Mouse (Mus musculus): ENCODE data around the gene Shisa8. TPM values are rescaled to one million over a fixed set of nuclear protein-coding genes. Genes with fewer than 3 reads are reported as not detected.

The Shisa8 gene
- polyA plus RNA-seq, 1 experiment from 2014 or later = 0.32 TPM

DNA sequence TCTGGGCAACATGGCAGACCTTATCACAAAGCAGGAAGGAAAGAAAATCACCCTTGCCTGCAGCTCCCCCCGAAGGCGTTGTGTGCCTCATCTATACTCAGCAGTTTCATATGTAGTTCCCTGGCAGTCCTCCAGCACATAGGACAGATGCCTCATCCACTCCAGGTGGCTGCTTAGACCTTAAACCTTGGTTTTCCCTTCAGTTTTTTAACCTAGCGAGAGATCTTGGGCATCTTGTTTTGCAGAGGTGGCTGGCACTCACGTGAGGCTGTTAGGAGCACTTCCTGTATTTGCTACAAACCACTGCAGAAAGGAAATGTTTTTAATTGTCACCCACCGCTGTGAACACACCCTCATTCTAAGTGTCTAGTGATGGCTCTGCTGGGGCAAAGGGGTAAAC, 25.7 kb downstream of the Shisa8 start:
- Histone ChIP-seq H3K4me2 (ENCODE audit: low read depth, low read length) (peak overlapping the region; percentile 11; the same call in 1 of the 2 replicates), H3K27ac (ENCODE audit: low read length) (peak overlapping the region; percentile 78), H3K27me3 (ENCODE audit: control insufficient read depth, insufficient read depth, low read length) (no peaks in the 10 kb centered on the region), H3K9me3 (replicated peaks; ENCODE audit: control insufficient read depth, low read length) (peaks cover 9% of the 10 kb centered on the region), H3K9ac (ENCODE audit: low read length) (no peak overlapping the region), H3K4me1 (ENCODE audit: control insufficient read depth, insufficient read depth, low read length) (peaks cover 30% of the 10 kb centered on the region), H3K36me3 (ENCODE audit: control insufficient read depth, insufficient read depth) (peaks cover 33% of the 10 kb centered on the region), H3K4me3 (ENCODE audit: low read length) (no peak overlapping the region)
- no peak for ATAC-seq (replicated peaks; ENCODE audit: extremely low read depth, insufficient read depth, low FRiP score)
- 55% methylated on average over 5 of the region's 5 CpGs for WGBS

DNA sequence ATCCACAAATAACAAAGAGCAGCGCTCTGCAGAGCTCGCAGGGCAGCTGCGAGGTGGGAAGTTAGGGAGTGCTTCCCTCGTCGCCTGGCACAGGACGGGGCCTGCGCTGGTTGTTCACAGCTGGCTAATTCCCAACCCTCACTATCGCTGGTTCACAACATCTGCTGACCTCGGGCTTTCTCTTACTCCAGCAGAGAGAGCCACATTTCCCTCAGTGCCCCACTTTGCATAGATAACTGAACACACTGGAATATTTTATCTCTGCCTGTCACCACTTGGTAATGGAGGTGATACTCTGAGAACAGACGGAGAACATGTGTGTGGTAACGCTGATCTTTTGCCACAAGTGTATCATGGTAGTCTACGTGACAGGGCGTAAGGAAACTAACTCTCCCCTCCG, 26.5 kb downstream of the Shisa8 start:
- H3K9ac ChIP-seq (ENCODE audit: low read length) = no peak overlapping the region
- H3K9me3 ChIP-seq (replicated peaks; ENCODE audit: control insufficient read depth, low read length) = peaks cover 9% of the 10 kb centered on the region
- H3K36me3 ChIP-seq (ENCODE audit: control insufficient read depth, insufficient read depth) = peaks cover 39% of the 10 kb centered on the region
- no peak overlapping the region for H3K4me3 ChIP-seq (ENCODE audit: low read length)
- H3K27me3 ChIP-seq (ENCODE audit: control insufficient read depth, insufficient read depth, low read length) = no peaks in the 10 kb centered on the region
- ATAC-seq (replicated peaks; ENCODE audit: extremely low read depth, insufficient read depth, low FRiP score) = peak; percentile 78
- 28% methylated on average over 14 of the region's 14 CpGs for WGBS
- peaks cover 34% of the 10 kb centered on the region for H3K4me1 ChIP-seq (ENCODE audit: control insufficient read depth, insufficient read depth, low read length)
- H3K27ac ChIP-seq (ENCODE audit: low read length) = peak overlapping the region; percentile 78
- H3K4me2 ChIP-seq (ENCODE audit: low read depth, low read length) = peak overlapping the region; percentile 22; the same call in 1 of the 2 replicates

DNA sequence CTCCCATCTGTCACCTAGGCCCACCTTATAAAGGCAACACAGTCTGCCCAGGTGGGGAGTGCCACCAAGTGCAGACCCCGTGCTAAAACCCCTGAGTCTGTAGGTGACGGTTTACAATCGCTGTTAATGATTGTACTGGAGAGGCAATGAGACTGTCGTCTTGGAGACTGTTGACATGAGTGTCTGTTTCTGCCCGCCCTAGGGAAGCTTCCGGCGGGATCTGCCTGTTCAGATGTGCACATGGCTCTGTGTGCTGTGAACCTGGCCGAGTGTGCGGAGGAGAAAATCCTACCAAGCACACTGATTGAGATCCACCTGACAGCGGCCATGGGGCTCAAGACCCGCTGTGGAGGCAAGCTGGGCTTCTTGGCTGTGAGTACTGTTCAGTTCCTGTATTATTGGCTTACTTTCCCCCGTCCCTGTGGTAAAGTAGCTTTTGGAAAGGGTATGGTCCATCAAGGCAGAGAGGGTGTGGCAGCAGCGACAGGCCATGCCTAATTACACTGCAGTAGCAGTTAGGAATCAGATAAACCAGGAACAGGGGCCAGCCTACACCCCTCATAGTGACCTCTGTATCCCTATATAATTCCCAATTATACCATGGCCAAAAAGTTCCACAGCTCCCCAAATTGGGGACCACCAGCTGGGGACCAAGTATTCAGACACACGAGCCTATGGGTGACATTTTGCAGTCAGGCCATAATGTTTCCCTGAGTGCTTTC, 27.4 kb downstream of the Shisa8 start:
- Histone ChIP-seq H3K4me3 (ENCODE audit: low read length) (no peak overlapping the region), H3K9ac (ENCODE audit: low read length) (no peak overlapping the region), H3K27ac (ENCODE audit: low read length) (peak overlapping the region; percentile 78; the same call in 1 of the 2 replicates), H3K36me3 (ENCODE audit: control insufficient read depth, insufficient read depth) (peaks cover 42% of the 10 kb centered on the region), H3K4me2 (ENCODE audit: low read depth, low read length) (peak overlapping the region; percentile 22; the same call in 1 of the 2 replicates), H3K9me3 (replicated peaks; ENCODE audit: control insufficient read depth, low read length) (peaks cover 9% of the 10 kb centered on the region), H3K4me1 (ENCODE audit: control insufficient read depth, insufficient read depth, low read length) (peaks cover 43% of the 10 kb centered on the region), H3K27me3 (ENCODE audit: control insufficient read depth, insufficient read depth, low read length) (no peaks in the 10 kb centered on the region)
- WGBS = 83% methylated on average over 14 of the region's 14 CpGs
- ATAC-seq (replicated peaks; ENCODE audit: extremely low read depth, insufficient read depth, low FRiP score) = no peak

- no peak overlapping the region for H3K4me3 ChIP-seq (ENCODE audit: low read length)
- peaks cover 48% of the 10 kb centered on the region for H3K36me3 ChIP-seq (ENCODE audit: control insufficient read depth, insufficient read depth)
- no peaks in the 10 kb centered on the region for H3K27me3 ChIP-seq (ENCODE audit: control insufficient read depth, insufficient read depth, low read length)
- peaks cover 45% of the 10 kb centered on the region for H3K4me1 ChIP-seq (ENCODE audit: control insufficient read depth, insufficient read depth, low read length)
- no peak for ATAC-seq (replicated peaks; ENCODE audit: extremely low read depth, insufficient read depth, low FRiP score)
- peaks cover 9% of the 10 kb centered on the region for H3K9me3 ChIP-seq (replicated peaks; ENCODE audit: control insufficient read depth, low read length)
- no peak overlapping the region for H3K9ac ChIP-seq (ENCODE audit: low read length)
- H3K27ac ChIP-seq (ENCODE audit: low read length) = no peak overlapping the region
- WGBS = 80% methylated on average over 10 of the region's 10 CpGs
- no peak overlapping the region for H3K4me2 ChIP-seq (ENCODE audit: low read depth, low read length)
Measured at GRCm38 (mm10) chr15:82184656-82185055, 28.0 kb downstream of the Shisa8 start.

DNA sequence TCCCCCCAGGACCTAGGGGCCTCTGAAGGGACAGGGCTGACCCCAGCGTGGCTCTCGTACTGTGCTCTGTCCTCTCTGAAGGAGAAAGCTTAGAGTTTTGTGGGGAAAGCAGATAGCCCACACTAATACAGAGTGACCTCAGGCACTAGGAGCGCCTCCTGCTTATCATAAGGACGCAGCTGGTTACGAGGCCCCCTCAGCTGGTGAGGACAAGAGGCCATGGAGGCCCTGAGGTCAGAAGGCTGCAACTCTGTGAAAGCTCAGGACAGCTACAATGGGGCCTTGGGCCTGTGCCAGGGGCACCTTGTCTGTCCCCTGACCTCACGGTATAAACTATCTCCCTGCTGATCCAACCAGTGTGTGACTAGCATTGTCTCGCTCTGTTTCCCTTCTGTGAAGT, 28.4 kb downstream of the Shisa8 start:
- peaks cover 52% of the 10 kb centered on the region for H3K36me3 ChIP-seq (ENCODE audit: control insufficient read depth, insufficient read depth)
- WGBS = 40% methylated on average over 7 of the region's 7 CpGs
- H3K4me1 ChIP-seq (ENCODE audit: control insufficient read depth, insufficient read depth, low read length) = peaks cover 45% of the 10 kb centered on the region
- H3K4me2 ChIP-seq (ENCODE audit: low read depth, low read length) = no peak overlapping the region
- peaks cover 9% of the 10 kb centered on the region for H3K9me3 ChIP-seq (replicated peaks; ENCODE audit: control insufficient read depth, low read length)
- no peak for ATAC-seq (replicated peaks; ENCODE audit: extremely low read depth, insufficient read depth, low FRiP score)
- no peak overlapping the region for H3K27ac ChIP-seq (ENCODE audit: low read length)
- H3K27me3 ChIP-seq (ENCODE audit: control insufficient read depth, insufficient read depth, low read length) = no peaks in the 10 kb centered on the region
- no peak overlapping the region for H3K9ac ChIP-seq (ENCODE audit: low read length)
- H3K4me3 ChIP-seq (ENCODE audit: low read length) = no peak overlapping the region

- H3K27ac ChIP-seq (ENCODE audit: low read length) = no peak overlapping the region
- H3K36me3 ChIP-seq (ENCODE audit: control insufficient read depth, insufficient read depth) = peaks cover 58% of the 10 kb centered on the region
- peaks cover 9% of the 10 kb centered on the region for H3K9me3 ChIP-seq (replicated peaks; ENCODE audit: control insufficient read depth, low read length)
- peaks cover 45% of the 10 kb centered on the region for H3K4me1 ChIP-seq (ENCODE audit: control insufficient read depth, insufficient read depth, low read length)
- 73% methylated on average over 10 of the region's 10 CpGs for WGBS
- H3K27me3 ChIP-seq (ENCODE audit: control insufficient read depth, insufficient read depth, low read length) = no peaks in the 10 kb centered on the region
- H3K4me3 ChIP-seq (ENCODE audit: low read length) = no peak overlapping the region
- ATAC-seq (replicated peaks; ENCODE audit: extremely low read depth, insufficient read depth, low FRiP score) = no peak
- H3K9ac ChIP-seq (ENCODE audit: low read length) = no peak overlapping the region
- no peak overlapping the region for H3K4me2 ChIP-seq (ENCODE audit: low read depth, low read length)
Measured at GRCm38 (mm10) chr15:82183596-82183995, 29.0 kb downstream of the Shisa8 start.

- no peak overlapping the region for H3K27ac ChIP-seq (ENCODE audit: low read length)
- 96% methylated on average over 4 of the region's 4 CpGs for WGBS
- ATAC-seq (replicated peaks; ENCODE audit: extremely low read depth, insufficient read depth, low FRiP score) = no peak
- peaks cover 45% of the 10 kb centered on the region for H3K4me1 ChIP-seq (ENCODE audit: control insufficient read depth, insufficient read depth, low read length)
- H3K9me3 ChIP-seq (replicated peaks; ENCODE audit: control insufficient read depth, low read length) = peaks cover 9% of the 10 kb centered on the region
- H3K4me2 ChIP-seq (ENCODE audit: low read depth, low read length) = no peak overlapping the region
- no peak overlapping the region for H3K9ac ChIP-seq (ENCODE audit: low read length)
- H3K36me3 ChIP-seq (ENCODE audit: control insufficient read depth, insufficient read depth) = peaks cover 62% of the 10 kb centered on the region
- H3K4me3 ChIP-seq (ENCODE audit: low read length) = no peak overlapping the region
- H3K27me3 ChIP-seq (ENCODE audit: control insufficient read depth, insufficient read depth, low read length) = no peaks in the 10 kb centered on the region
Measured at GRCm38 (mm10) chr15:82182311-82182710, 30.3 kb downstream of the Shisa8 start.

DNA sequence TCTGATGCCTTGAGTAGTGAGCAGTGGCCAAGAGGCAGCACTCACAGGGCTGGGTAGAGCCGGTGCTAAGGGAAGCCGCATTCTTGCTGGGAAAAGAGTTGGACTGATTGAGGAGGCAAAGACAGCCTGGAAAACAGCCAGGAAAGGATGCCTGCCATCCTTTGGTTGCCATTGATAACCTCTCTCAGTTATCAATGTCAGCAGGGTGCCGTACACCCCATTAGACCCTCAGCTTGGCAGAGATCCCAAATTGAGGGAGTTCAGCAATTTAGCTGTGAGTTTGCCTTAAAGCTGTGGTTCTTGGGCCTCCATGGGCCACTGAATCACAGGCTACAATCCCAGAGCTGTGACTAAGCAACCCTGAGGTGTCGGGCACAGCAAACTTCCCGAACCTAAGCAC, 31.5 kb downstream of the Shisa8 start:
- H3K36me3 ChIP-seq (ENCODE audit: control insufficient read depth, insufficient read depth) = peaks cover 64% of the 10 kb centered on the region
- peaks cover 36% of the 10 kb centered on the region for H3K4me1 ChIP-seq (ENCODE audit: control insufficient read depth, insufficient read depth, low read length)
- no peak overlapping the region for H3K4me3 ChIP-seq (ENCODE audit: low read length)
- peaks cover 7% of the 10 kb centered on the region for H3K9me3 ChIP-seq (replicated peaks; ENCODE audit: control insufficient read depth, low read length)
- no peaks in the 10 kb centered on the region for H3K27me3 ChIP-seq (ENCODE audit: control insufficient read depth, insufficient read depth, low read length)
- no peak overlapping the region for H3K9ac ChIP-seq (ENCODE audit: low read length)
- no peak for ATAC-seq (replicated peaks; ENCODE audit: extremely low read depth, insufficient read depth, low FRiP score)
- no peak overlapping the region for H3K4me2 ChIP-seq (ENCODE audit: low read depth, low read length)
- 30% methylated on average over 5 of the region's 5 CpGs for WGBS
- peak overlapping the region; percentile 61 for H3K27ac ChIP-seq (ENCODE audit: low read length)

DNA sequence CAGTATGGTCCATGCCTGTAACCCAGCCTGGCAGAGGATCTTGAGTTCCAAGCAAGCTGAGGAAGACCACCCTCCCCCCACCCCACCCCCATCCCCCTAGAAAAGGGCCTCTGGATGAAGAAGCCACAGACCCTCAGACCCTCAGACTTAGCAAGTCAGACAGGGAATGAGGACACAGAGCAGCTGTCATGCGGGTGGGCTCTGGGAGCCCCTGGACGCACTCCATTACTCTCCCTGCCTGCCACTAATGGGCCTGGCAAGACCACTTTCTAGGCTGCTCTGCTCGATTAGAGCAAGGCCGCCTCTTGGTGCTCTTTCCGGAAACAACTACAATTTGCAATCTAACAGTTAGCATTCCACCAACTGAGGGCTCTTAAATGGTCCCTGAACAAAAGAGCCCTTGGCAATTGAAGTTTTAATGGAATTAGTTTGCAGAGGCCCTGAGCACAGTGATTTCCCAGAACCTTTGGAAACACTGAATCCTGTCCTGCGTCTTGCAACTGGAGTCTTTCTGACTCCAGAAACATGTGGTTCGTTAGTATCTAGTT, 34.8 kb downstream of the Shisa8 start:
- 89% methylated on average over 7 of the region's 7 CpGs for WGBS

More for the DNA sequence above, 34.8 kb downstream of the Shisa8 start:
- no peak for ATAC-seq (replicated peaks; ENCODE audit: extremely low read depth, insufficient read depth, low FRiP score)
- Histone ChIP-seq H3K4me3 (ENCODE audit: low read length) (no peak overlapping the region), H3K27me3 (ENCODE audit: control insufficient read depth, insufficient read depth, low read length) (no peaks in the 10 kb centered on the region), H3K9ac (ENCODE audit: low read length) (no peak overlapping the region), H3K4me2 (ENCODE audit: low read depth, low read length) (no peak overlapping the region), H3K36me3 (ENCODE audit: control insufficient read depth, insufficient read depth) (peaks cover 81% of the 10 kb centered on the region), H3K27ac (ENCODE audit: low read length) (no peak overlapping the region), H3K9me3 (replicated peaks; ENCODE audit: control insufficient read depth, low read length) (peaks cover 7% of the 10 kb centered on the region), H3K4me1 (ENCODE audit: control insufficient read depth, insufficient read depth, low read length) (peaks cover 15% of the 10 kb centered on the region)

Measured in heart, embryonic 16.5 days (tissue).